Mouse (Mus musculus): ENCODE data around the gene Zfp541. TPM values are rescaled to one million over a fixed set of nuclear protein-coding genes. Genes with fewer than 3 reads are reported as not detected.

The Zfp541 gene
- total RNA-seq, 2 experiments from 2014 or later, result 0.16 TPM; not detected in 1

DNA sequence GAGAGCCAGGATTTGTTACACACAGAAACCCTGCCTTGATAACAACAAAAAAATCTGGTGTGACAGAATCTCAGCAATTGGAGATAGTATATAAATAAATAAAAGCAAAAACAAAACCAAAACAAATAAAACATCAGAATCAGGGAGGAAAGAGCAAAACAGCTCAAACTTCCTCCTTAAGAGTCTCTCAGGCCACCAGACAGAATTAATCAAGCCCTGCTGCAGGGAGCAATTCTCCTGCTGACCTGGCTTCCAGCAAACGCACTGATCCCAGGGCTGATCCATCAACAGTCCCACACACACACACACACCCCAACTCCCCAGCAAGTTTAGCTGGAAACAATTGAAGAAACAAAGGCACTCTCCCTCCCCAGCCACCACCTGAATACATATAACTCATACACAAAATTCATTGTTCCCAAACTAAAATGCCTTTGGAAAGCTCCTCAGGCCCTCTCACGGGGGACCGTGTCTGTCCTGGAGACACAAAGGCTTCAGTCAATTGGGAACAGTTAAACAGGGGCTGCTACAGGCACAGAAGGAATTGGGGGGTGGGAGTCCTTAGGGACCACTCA lies 17.7 kb upstream of the Zfp541 start:
- no peak for ATAC-seq (ENCODE audit: poor library complexity, severe bottlenecking)

GRCm38 (mm10) chr7:16044531-16044930 lies 17.1 kb upstream of the Zfp541 start:
- no peak for ATAC-seq (ENCODE audit: poor library complexity, severe bottlenecking)

DNA sequence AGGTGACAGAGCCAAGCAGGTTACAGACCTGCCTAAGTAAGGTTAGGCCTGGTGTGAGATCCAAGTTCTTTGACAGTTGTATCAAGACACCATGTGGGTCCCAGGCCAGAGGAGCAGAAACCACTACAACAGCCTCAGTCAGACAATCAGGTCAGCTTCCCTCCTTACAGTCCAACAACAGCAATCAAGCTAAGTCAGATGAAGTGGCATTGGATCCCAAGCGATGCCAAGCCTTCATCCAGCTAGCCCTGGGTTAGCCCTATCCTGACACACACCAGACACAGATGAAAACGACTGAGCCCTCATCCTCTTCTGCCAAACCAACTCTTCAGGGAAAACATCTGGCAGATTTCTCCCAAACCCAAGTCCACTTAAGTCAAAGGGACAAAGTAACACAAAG lies 16.1 kb upstream of the Zfp541 start:
- no peak for ATAC-seq (ENCODE audit: poor library complexity, severe bottlenecking)

DNA sequence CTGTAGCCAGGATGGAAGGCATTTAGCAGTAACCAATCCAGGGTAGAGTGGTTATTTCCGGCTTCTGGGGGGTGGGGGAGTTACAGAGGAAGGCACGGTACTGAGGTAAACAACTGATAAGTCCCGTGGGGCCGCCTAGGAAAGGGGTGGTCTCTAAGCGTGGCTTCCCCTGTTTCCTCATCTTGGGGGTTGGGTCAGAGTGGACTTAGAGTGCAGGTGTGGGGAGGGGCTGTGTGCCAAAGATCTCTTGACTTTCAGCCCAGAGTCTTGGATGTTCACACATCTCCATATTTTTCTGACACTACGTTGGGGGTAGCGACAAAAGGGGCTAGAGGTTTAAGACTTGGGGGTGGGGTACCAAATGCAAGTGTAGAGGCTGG lies 15.5 kb upstream of the Zfp541 start:
- ATAC-seq (ENCODE audit: poor library complexity, severe bottlenecking), result peak; percentile 48

GRCm38 (mm10) chr7:16046481-16047337 lies 14.9 kb upstream of the Zfp541 start:
- peak; percentile 55 for ATAC-seq (ENCODE audit: poor library complexity, severe bottlenecking)

DNA sequence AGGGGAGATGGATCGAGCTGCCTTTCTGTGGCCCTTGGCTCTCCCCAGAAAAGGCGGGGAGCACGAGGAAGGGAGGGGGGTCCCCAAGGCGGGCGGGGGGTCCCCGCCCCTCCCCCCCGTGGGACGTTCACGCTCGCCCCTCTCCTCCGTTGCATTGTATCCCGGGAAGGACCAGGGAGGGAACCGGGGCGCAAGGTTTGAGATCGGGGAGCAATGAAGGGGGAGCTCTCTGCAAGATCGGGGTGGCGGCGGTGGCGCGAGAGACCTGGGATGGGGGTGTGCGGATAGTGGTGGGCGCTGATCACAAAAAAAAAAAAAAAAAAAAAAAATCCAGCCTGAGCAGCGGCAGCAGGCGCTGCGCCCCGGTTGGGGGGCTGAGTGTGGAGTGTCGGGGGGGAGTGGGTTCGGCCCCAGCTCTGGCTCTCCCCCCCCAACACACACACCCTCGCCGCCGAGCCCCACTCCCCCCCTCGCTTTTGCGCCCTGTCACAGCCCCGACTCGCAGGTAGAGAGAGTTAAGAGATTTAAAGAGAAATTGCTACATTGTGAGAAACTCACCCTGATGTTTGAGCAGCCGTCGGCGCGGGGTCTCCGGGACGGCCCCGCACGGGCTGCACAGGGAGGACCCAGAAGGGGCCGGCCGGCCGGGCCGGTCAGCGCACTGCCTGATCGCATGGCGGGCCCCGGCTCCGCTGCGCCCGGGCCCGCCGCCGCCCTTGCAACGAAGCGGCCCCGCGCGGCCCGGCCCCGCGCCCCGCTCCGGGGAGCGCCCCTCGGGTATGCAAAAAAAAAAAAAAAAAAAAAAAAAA lies 14.1 kb upstream of the Zfp541 start, which contains the start of gene Bicra:
Gene Bicra (minus strand): TSS at position 584 of the 809 bp plus-strand sequence.
- ATAC-seq (ENCODE audit: poor library complexity, severe bottlenecking), result peak; percentile 19

DNA sequence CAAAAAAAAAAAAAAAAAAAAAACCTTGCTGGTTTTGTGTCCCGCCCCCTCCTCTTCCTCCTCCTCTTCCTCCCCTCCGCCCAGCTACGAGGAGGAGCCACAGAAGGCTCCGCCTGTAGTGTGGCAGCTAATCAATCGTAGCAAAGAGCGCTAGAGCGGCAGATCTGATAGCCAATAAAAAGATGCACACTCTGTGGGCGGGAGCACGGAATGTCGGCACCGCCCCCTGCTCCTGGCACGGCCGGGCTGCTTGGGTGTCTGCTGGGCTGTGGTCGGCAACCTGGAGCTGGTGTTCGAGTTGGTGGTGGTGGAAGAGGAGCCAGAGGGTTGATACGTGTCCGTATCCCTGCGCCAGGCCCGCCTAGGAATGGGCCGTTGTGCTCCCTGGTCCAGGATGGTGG lies 13.4 kb upstream of the Zfp541 start:
- peak; percentile 59 for ATAC-seq (ENCODE audit: poor library complexity, severe bottlenecking)

DNA sequence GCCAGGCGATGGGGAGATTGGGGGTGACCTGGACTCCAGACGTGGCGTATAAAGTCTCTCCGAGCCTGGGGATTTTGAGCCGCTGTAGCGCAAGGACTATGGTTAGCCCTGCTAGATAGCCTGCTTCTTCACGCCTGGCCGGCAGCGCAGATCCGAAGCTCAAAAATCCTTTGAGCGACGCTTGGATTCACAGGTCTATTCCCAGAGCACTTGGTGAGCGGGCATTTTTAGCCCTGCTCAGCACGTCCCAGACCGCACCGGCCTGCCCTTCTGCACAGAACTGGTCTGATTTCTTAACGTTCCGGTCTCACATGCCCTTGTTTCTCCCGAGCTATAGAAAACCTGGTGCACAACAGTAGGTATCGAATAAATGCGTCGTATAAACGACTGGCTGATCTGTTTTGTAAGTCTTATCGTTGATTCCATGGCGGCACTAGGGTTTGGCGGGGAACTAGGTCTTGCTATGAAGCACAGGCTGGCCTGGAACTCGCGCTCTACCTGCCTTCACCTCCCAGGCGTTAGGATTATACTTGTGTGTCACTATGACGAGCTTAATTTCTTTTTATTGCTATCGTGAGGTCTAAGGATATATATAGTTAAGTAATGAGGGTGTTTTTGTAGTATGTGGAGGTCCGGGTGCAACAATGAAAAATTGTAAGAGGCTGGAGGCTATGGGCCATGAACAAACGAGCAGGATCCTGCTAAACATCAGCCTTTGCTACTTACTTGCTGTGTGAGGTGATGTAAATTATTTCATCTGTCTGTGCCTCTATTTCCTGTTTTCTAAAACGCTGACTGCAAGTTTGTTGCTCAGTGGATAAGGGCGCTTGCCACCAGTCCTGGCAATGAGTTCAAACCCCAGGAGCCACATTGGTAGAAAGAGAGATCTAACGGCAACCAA lies 12.7 kb upstream of the Zfp541 start:
- no peak for ATAC-seq (ENCODE audit: poor library complexity, severe bottlenecking)

- no peak for ATAC-seq (ENCODE audit: poor library complexity, severe bottlenecking)
Observed at GRCm38 (mm10) chr7:16049576-16049915, 12.1 kb upstream of the Zfp541 start.

DNA sequence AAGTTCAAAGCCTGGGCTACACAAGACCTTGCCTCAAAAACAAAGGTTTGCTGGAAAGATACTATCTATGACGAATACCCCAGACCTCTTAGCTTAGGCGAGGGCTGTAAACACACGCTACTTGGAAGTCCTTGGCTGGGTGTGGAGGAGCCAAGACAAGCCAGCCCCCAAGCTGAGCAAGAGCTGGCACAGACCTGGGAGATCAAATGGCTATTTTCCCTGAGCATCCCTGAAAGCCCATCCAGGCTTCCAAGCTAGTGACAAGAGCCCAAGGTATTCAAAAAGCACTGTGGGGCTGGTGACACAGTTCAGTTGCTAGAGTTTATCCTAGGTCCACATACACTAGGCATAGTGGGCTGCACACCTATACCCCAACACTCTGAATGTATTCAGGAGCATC lies 11.0 kb upstream of the Zfp541 start:
- no peak for ATAC-seq (ENCODE audit: poor library complexity, severe bottlenecking)

- ATAC-seq (ENCODE audit: poor library complexity, severe bottlenecking), result peak; percentile 36
Observed at GRCm38 (mm10) chr7:16051883-16052595, 9.6 kb upstream of the Zfp541 start.

- ATAC-seq (ENCODE audit: poor library complexity, severe bottlenecking), result peak; percentile 58
Observed at GRCm38 (mm10) chr7:16052684-16053083, 8.9 kb upstream of the Zfp541 start.

DNA sequence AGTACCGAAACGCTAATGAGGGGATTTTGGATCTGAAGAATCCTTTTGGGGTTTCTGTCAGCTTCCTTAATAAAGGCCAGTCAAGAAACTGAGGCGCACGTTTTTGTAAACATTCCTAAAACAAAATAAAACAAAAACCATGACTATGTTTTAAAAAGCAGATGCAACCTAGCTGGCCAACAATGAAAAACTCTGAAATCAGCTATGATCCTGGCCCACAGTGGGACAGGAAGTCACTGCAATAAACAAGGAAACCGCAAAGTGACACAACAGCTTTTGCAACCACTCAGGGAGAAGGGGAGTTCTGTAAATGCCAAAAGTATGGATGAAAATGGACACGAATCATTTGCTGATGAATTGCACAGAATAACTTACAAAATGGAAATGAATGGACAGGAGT lies 8.5 kb upstream of the Zfp541 start:
- peak; percentile 17 for ATAC-seq (ENCODE audit: poor library complexity, severe bottlenecking)

GRCm38 (mm10) chr7:16054966-16055365 lies 6.6 kb upstream of the Zfp541 start:
- ATAC-seq (ENCODE audit: poor library complexity, severe bottlenecking), result no peak

DNA sequence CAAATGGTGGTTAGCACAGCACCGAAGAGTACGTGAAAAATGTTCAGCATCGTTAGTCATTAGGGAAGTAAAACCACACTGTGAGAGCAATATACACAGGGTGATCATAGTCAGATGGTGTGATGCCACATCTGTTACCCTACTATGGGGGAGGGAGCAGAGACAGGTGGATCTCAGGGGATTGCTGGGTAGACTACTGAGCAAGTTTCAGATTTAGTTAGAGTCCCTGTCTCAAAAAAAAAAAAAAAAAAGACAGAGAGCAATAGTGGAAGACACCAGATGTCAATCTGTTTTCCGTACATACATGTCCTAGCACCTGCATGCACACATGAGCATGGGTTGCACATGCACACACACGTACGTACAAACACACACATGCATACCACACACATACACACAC lies 5.9 kb upstream of the Zfp541 start:
- ATAC-seq (ENCODE audit: poor library complexity, severe bottlenecking), result no peak

DNA sequence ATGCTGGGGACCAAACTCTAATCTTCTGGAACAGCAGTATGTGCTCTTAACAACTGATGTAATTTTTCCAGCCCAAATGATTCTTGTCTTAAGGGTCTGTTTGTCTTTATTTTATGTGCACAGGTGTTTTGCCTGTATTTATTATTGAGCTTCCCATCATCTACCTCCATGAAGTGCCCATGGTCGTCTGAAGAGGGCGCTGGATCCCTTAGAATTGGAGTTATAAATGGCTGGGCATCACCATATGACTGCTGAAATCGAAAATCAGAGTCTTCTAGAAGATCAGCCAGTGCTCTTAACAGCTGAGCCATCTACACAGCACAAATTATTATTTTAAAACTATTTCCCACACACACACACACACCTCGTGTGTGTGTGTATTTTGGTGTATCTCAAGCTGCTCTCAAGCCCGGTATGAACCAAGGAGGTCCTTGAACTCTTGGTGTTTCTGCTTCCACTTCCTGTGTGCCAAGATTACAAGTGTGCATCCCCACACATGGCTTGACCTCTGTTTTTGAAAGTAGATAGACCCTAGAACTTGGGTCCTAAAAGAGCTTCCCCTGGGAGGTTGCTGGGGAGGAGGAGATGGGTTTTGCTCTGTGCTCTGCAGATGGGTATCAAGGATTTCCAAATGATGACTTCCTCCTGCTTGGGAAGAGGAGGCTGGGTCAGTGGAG lies 5.0 kb upstream of the Zfp541 start:
- ATAC-seq (ENCODE audit: poor library complexity, severe bottlenecking), result no peak

DNA sequence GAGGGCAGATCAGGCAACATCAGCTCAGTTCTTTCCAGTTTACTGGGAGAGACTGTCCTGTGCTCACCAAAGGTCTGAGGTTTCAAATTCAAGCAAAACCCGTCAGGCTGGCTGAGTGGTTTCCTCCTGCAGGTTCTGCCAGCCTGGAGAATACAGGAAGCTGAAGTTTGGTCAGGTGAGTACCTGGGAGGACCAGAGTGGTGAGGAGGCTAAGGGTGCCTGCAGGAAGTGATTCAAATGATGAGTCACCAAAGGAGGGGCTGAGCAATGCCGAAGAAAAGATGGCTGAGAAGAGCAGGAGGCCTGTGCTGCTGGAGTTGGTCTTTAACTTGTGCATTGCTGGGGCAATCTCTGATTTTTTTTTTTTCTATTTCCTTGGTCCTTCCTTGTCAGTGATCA lies 4.5 kb upstream of the Zfp541 start:
- ATAC-seq (ENCODE audit: poor library complexity, severe bottlenecking), result peak; percentile 51

DNA sequence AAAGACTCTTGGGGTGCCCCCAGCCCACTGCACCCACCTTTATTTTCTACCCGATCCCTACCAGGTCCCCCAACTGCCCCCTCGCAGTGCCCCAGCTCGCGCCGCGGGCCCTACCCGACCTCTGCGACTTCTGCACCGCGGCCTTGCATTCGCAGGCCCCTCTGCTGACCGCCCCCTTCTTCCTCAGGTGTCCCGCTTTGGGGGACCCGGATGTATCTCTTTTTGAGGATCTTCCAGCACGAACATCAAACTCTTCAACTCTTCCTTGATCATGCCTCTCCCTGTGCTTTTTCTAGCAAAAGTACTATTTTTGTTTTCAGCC lies 446 bp downstream of the Zfp541 start:
- no peak for ATAC-seq (ENCODE audit: poor library complexity, severe bottlenecking)

DNA sequence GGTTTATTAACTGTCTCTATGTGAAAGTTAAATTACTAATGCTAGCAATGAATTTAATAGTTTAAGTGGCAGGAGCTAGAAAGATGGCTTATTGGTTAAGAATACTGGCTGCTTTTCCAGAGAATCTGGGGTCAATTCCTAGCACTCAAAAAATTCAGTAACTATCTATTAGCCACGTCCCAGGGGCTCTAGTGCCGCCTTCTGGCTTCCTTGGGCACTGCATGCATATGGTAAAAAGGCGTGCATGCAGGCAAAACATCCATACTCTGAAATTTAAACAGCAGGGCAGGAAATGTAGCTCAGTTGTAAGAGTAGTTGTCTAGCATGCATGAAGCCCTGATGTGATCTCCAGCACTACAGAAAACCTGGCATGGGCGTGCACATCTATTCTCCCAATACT lies 1.9 kb downstream of the Zfp541 start:
- ATAC-seq (ENCODE audit: poor library complexity, severe bottlenecking), result 0 out of 2 replicates have a peak, but pooled peaks have one; percentile 49

- peak; percentile 90 for ATAC-seq (ENCODE audit: poor library complexity, severe bottlenecking)
Observed at GRCm38 (mm10) chr7:16070846-16071245, 9.2 kb downstream of the Zfp541 start.

Measured in megakaryocyte, adult 5-6 weeks (primary cell).